Comparison of ENCODE assay signal across 8 mouse cellular contexts in genomic region chr4:49631319-49632138, GRCm38 (mm10). TPM values are rescaled to one million over a fixed set of nuclear protein-coding genes. Genes with fewer than 3 reads are reported as not detected.
DNase-seq lines count a peak whose midpoint lies in the region; ATAC-seq lines count a peak whose summit lies in the region.

Rnf20 (plus strand) TSS chr4:49632006.

- peak within 1 kb of the TSS; percentile 92 for H3K27ac ChIP-seq in hindbrain, embryonic 13.5 days

- peak; percentile 97 for ATAC-seq in hindbrain, embryonic 13.5 days (ENCODE audit: low FRiP score)

- H3K9me3 ChIP-seq in hindbrain, embryonic 13.5 days = no peaks in the 10 kb centered on the region

- H3K4me1 ChIP-seq in hindbrain, embryonic 13.5 days (replicated peaks) = peaks cover 20% of the 10 kb centered on the region

- H3K9ac ChIP-seq in hindbrain, embryonic 13.5 days = peak within 1 kb of the TSS; percentile 85

- peaks cover 30% of the 10 kb centered on the region for H3K36me3 ChIP-seq in hindbrain, embryonic 13.5 days

- peak within 1 kb of the TSS; percentile 81 for H3K4me3 ChIP-seq in hindbrain, embryonic 13.5 days

- DNase-seq in R1 (ENCODE audit: low read depth, low spot score) = peak; percentile 96
- peak; percentile 96 to 97 for DNase-seq in cerebellum, postnatal 14 days
- DNase-seq in frontal cortex, postnatal 14 days (ENCODE audit: low spot score in 2 of 2) = peak; percentile 94 to 95
- peak; percentile 89 to 95 for DNase-seq in layer of hippocampus, postnatal 25 days (ENCODE audit: extremely low spot score in 1 of 2, low spot score in 1 of 2)
- DNase-seq in lung, postnatal 25 days (ENCODE audit: low spot score) = peak; percentile 97
- DNase-seq in retina, postnatal 7 days (ENCODE audit: low read depth, low spot score) = peak; percentile 97
- peak; percentile 85 for DNase-seq in urinary bladder, adult 2 months (ENCODE audit: low spot score)

- H3K4me2 ChIP-seq in hindbrain, embryonic 13.5 days = peak within 1 kb of the TSS; percentile 82

- H3K27me3 ChIP-seq in hindbrain, embryonic 13.5 days = no peaks in the 10 kb centered on the region

- WGBS in hindbrain, embryonic 13.5 days = 4% methylated on average over 37 of the region's 37 CpGs

RNA-seq across cellular contexts. Expression of gene Rnf20, which starts in this region (rescaled TPM):
- 57.8 and 58.4 TPM in 2 replicates for polyA plus RNA-seq in hindbrain, embryonic 13.5 days (2015; fragmentation: Nextera tagmentation; extraction: Ambion mirVana)
- total RNA-seq in layer of hippocampus, postnatal 25 days (2021) = 10 to 100 TPM; 60.5 to 73.3 TPM
- 34.5 and 35.2 TPM in 2 replicates for polyA plus RNA-seq in urinary bladder, adult 2 months (2012; rRNA removed)

Comparison
In these comparisons a context has a peak if more than half of its experiments do, and no peak if none do; other contexts are left out.
1. Peak in every context shown above with its lines: DNase-seq, ATAC-seq, H3K4me3 ChIP-seq and H3K27ac ChIP-seq.